Mouse (Mus musculus): Measurements from ENCODE around the gene Ptprb.

Ptprb gene

DNA sequence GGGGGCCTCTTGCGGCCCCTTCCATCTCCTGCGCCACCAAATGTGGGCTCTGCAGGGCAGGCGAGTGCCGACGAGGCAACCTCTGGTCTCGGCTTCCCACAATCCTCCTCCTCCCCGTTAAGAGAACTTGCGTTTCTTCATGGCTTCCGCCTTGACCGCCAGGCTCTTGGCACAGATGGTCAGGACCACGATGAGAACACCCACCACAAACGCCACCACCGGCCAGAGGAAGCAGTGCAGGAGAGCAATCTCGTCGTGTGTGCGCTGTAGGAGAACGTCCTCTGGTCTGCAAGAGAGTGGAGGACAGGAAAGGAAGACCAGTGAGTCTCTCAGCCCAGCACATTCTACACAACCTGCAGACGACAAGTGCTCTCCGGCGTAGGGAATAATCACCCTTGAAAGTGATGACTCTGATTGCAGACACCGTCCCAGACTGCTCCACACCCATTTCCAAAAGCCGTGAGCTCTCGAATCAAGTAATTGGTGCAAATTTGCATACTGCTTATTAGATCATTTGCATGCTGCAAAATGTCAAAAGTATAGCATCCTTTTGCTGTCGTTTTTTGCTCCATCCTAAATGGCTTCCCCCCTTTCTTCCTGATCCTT lies 142.9 kb downstream of the Ptprb start:
- no peak for DNase-seq (ENCODE audit: extremely low spot score, low spot score)

DNA sequence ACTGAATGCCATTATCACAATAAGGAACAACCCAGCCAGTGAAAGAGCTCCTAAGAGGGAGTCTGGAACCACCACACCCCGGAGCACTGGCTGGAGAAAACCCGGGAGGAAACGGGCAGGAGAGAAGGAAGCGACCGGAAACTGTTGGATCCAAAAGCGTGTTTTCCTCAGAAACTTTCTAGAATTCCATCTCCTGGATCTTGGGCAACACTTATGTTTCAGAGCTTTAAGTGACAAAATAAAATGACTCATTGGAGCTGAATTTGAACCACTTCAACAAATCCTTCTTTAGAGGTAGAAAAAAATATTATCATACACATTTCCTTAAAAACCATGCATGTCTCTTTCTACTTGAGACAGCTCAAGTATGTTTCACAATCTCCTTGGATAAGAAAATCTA lies 145.7 kb downstream of the Ptprb start:
- no peak for DNase-seq (ENCODE audit: extremely low spot score, low spot score)

DNA sequence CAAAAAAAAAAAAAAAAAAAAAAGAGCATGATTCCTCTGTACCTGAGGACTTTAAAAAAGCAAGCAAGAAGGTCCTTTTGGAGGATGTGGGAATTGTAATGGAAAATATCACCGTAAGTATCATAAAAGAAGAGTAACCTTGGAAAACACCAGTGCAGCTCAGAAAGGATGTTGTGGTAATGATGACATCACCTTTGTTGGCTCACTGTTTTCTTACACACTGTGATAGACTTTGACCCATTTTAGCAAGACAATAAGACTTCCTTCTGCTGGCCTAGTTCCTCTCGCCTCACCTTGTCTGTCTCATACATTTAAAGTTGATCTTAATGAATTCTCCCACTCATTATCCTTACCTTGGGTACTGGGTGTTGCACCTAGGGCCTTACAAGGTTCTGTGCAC lies 147.2 kb downstream of the Ptprb start:
- DNase-seq (ENCODE audit: extremely low spot score, low spot score): no peak

DNA sequence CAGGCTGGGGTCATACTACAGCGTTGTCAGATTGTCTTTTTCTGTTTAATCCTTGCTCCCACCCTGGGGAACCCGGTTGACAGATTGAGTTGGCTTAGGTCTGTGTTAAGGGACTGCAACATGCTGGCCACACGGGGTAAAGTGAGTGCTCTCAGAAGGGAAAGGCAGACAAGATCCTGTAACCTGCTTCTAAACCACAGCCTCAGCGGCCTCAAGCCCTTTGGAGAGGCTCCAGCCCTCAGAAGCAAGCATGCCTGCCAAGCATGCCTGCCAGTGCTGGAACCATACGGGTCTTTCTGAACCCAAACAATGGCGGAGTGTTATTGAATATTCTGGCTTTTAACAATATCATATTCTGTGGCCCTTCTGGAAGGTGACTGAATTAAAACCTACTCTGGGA lies 149.6 kb downstream of the Ptprb start:
- no peak for DNase-seq (ENCODE audit: extremely low spot score, low spot score)

DNA sequence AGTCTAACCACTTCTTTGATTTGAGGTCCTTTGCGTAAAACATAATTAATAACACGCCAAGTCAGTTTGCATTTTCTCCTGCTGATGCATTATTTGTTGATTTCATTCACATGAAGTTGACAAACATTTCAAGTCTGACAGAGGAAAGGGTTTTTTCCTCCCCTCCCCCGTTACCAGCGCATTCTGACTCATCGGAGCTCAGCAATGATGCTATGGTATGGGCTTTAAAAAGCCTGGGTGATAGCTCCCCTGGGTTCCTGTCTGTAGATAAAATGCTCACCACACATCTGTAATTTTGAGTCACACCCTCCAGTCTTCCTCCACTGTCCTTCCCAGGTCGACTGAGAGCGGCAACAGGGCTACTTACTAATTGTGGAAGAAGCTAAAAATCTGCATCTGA lies 150.9 kb downstream of the Ptprb start:
- no peak for DNase-seq (ENCODE audit: extremely low spot score, low spot score)

DNA sequence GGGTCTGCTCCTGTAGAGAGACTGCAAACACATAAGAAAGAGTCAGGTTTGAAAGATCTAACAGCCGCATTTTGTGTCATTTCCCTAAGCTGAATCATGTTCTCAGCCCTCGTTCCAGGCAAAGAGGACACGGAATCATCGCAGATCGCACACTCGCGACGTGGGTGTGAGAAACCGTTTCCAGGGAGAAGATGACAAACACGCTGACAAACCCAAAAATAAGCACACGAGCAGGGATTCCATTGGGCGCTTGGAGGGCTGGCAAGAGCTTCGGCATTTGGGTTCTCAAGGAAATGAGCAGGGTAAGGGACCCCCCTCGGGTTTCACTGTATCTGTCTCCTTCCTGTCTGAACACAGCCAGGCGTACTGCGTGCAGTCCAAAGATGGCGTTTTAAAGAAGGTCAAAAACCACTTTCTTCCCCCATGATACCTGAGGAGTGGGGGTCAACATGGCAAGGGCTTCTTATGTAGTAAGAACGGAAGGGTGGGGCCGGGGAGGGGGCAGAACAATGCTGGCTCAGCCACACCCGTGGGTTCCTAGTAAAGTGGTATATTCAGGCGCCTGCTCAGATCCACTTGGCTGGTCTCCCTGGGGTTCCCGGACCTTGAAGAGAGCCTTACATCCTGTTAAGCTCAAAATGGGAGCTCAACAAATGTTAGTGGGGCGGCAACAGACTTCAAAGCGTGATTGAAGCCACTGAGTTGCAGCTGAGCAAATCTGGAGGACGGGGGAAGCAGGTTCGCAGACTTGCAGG lies 152.9 kb downstream of the Ptprb start:
- DNase-seq (ENCODE audit: extremely low spot score, low spot score): no peak

DNA sequence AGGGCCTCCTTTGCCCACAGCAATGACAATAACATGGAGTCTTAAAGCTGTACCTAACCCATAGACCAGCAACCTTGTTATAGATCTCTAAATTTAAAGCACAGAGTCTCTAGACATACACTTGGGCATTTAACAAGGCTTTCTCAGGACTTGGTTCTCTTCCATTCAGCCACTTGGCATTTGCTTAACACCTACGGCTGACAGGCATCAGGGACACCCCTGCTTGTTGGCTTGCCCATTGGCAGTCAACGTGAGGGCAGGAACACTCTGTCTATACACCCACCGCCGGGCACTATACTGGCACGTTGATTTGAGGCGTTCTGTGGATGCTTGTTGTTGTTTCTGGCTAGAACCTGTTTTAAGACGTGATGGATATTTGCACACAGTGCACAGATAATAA lies 157.1 kb downstream of the Ptprb start:
- DNase-seq (ENCODE audit: extremely low spot score, low spot score): no peak

DNA sequence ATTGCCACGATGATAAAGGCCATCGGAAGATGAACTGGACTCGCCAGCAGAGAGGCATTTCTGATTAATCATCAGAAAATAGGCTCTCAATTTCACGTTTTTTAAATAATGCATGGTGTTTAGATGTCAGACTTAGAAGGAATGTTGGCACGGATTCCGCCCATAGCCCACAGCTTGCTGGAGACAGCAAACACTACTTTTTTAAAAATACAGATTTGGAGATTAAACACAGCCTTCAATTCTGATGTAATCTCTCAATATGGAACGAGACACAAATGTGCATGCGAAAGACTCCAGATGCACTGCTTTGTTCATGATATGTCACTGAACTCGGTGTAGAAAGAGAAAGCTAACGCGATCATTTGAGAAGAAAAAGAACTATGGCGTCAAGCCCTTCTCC lies 160.1 kb downstream of the Ptprb start:
- DNase-seq (ENCODE audit: extremely low spot score, low spot score): no peak
